Mouse (Mus musculus): ENCODE results near the gene Nabp2. TPM values are rescaled to one million over a fixed set of nuclear protein-coding genes. Genes with fewer than 3 reads are reported as not detected.
A peak's percentile ranks its signal among the peaks of the same experiment; 100 is the strongest.

The Nabp2 gene
- polyA plus RNA-seq, 1 experiment = 82.9 TPM

DNA sequence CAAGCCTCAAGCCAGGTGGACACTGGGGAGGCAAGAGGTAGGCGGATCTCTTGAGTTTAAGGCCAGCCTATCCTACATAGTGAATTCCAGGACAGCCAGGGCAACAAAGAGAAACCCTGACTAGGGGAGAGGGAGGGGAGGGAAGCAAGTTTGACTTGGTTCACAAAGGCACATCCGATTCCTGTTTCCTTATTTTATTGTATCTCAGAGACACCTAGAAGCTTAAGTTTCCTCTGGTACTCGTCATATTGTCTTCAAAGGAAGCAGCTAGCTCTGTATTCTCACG, 789 bp downstream of the Nabp2 start:
- Histone ChIP-seq H3K27ac (ENCODE audit: insufficient read depth, low read length) (peak overlapping the region; percentile 57), H3K36me3 (ENCODE audit: control insufficient read depth, insufficient read depth, low read length, poor library complexity, severe bottlenecking) (peaks cover 7% of the 10 kb centered on the region; the same call in 1 of the 2 replicates), H3K9me3 (replicated peaks; ENCODE audit: control insufficient read depth, insufficient read depth, low read length, poor library complexity, severe bottlenecking) (no peaks in the 10 kb centered on the region), H3K4me3 (ENCODE audit: low read depth, low read length) (peak overlapping the region; percentile 50), H3K27me3 (ENCODE audit: control insufficient read depth, insufficient read depth, low read length, poor library complexity, severe bottlenecking) (no peaks in the 10 kb centered on the region), H3K9ac (ENCODE audit: low read depth, poor library complexity, severe bottlenecking) (peak overlapping the region; percentile 71), H3K4me1 (ENCODE audit: control insufficient read depth, insufficient read depth, low read length) (peaks cover 1% of the 10 kb centered on the region)
- TF ChIP-seq CTCF (IDR thresholded peaks at IDR 0.05; ENCODE audit: low read depth, low read length) = no peak
- no peak for TF ChIP-seq EP300 (IDR thresholded peaks at IDR 0.05; ENCODE audit: insufficient read depth, low read depth, low read length)
- TF ChIP-seq POLR2A (IDR thresholded peaks at IDR 0.05; ENCODE audit: insufficient read depth, low read length) = no peak

DNA sequence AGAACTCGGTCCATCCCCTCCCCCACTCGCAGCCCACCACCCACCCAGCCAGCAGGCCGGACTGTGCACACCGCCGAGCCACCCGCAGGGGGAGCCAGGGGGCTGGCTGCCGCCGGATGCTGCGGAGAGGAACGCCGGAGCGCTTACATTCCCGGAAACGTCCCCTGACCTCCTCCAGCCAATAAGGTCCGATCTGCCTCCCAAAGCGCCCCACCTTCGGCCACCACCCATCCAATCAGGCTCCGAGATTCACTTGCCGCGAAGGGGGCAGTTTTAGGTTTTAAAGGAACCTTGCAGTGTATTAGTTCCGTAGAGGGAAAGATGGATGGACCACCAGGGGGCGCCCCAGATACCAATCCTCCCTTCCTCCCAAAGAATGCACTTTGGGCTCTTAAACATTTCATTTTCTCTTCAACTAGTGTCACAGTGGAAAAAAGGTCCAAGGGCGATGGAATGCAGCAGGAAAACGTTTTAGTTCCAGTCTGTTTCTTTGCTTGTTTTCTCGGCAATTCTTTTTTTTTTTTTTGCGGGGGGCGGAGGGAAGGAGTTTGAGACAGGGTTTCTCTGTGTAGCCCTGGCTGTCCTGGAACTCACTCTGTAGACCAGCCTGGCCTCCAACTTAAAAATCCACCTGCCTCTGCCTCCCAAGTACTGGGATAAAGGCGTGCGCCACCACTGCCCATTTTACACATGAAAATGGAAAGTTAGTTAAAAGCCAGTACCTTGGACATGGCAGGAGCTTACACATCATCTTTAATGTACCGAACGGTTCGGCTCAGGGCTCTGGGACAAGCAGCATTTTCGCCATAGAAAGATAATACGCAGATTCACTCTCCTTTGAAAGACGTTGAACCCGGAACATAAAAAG, 1.4 kb downstream of the Nabp2 start:
- H3K36me3 ChIP-seq (ENCODE audit: control insufficient read depth, insufficient read depth, low read length, poor library complexity, severe bottlenecking) = 0 out of 2 replicates have a peak, but pooled peaks cover 4% of the 10 kb centered on the region
- peaks cover 1% of the 10 kb centered on the region for H3K4me1 ChIP-seq (ENCODE audit: control insufficient read depth, insufficient read depth, low read length)

DNA sequence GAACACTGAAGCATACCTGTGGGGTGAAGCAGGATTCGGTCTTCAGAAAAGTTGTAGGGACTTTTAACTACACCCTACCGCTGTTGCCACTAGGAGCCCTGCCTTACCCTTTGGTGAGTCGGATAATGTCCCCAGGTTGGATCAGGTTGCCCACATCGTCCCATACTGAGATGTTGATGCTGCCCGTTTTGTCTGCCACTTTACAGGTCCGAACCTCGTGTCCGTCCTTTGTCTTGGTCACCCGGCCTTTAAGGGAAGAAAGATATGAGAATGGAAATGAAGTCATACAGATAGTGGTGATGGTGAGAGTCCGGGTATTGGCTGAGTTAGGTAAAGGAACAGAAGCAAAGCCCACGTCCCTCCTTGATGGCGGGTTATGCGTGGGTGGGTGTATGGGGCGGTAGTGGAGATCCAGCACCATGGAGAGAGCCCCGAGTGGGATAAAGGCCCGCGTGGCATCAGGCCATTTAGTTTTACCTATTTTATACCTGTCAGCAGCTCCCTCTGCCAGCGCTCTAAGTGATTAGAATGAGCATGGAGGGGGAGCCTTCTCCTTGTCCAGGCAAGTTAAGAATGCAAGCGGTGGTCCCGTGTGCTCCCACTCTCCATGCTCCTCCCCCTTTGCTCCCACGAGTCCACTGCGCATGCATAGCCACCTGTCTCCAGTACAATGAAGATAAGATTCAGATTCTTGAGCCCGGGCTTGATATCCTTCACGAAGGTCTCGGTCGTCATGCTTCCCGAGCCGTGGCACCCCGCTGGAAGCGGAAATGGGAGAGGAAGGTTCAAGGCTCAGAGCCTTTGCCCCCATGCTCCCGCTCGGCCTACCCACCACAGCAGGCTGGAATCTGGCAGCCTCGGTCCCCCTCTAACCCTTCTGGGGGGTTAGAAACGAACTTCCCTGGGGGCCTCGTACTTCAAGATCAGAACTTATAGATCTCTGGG, 2.4 kb downstream of the Nabp2 start:
- no peaks in the 10 kb centered on the region for H3K27me3 ChIP-seq (ENCODE audit: control insufficient read depth, insufficient read depth, low read length, poor library complexity, severe bottlenecking)
- peak overlapping the region; percentile 89 for H3K4me3 ChIP-seq (ENCODE audit: low read depth, low read length)
- 0 out of 2 replicates have a peak, but pooled peaks cover 2% of the 10 kb centered on the region for H3K36me3 ChIP-seq (ENCODE audit: control insufficient read depth, insufficient read depth, low read length, poor library complexity, severe bottlenecking)
- H3K4me1 ChIP-seq (ENCODE audit: control insufficient read depth, insufficient read depth, low read length) = peaks cover 1% of the 10 kb centered on the region
- H3K27ac ChIP-seq (ENCODE audit: insufficient read depth, low read length) = no peak overlapping the region
- no peaks in the 10 kb centered on the region for H3K9me3 ChIP-seq (replicated peaks; ENCODE audit: control insufficient read depth, insufficient read depth, low read length, poor library complexity, severe bottlenecking)
- peak overlapping the region; percentile 79 for H3K9ac ChIP-seq (ENCODE audit: low read depth, poor library complexity, severe bottlenecking)
- no peak for TF ChIP-seq EP300 (IDR thresholded peaks at IDR 0.05; ENCODE audit: insufficient read depth, low read depth, low read length)
- TF ChIP-seq POLR2A (IDR thresholded peaks at IDR 0.05; ENCODE audit: insufficient read depth, low read length) = no peak
- no peak for TF ChIP-seq CTCF (IDR thresholded peaks at IDR 0.05; ENCODE audit: low read depth, low read length)

More for the DNA sequence above, 1.4 kb downstream of the Nabp2 start:
- peak overlapping the region; percentile 57 for H3K27ac ChIP-seq (ENCODE audit: insufficient read depth, low read length)
- peak; percentile 65 for TF ChIP-seq CTCF (IDR thresholded peaks at IDR 0.05; ENCODE audit: low read depth, low read length)
- TF ChIP-seq POLR2A (IDR thresholded peaks at IDR 0.05; ENCODE audit: insufficient read depth, low read length) = no peak
- TF ChIP-seq EP300 (IDR thresholded peaks at IDR 0.05; ENCODE audit: insufficient read depth, low read depth, low read length) = 0 out of 2 replicates have a peak, but pooled peaks have one; percentile 52
- H3K9me3 ChIP-seq (replicated peaks; ENCODE audit: control insufficient read depth, insufficient read depth, low read length, poor library complexity, severe bottlenecking) = no peaks in the 10 kb centered on the region
- H3K9ac ChIP-seq (ENCODE audit: low read depth, poor library complexity, severe bottlenecking) = peak overlapping the region; percentile 79
- H3K4me3 ChIP-seq (ENCODE audit: low read depth, low read length) = peak overlapping the region; percentile 89
- no peaks in the 10 kb centered on the region for H3K27me3 ChIP-seq (ENCODE audit: control insufficient read depth, insufficient read depth, low read length, poor library complexity, severe bottlenecking)

DNA sequence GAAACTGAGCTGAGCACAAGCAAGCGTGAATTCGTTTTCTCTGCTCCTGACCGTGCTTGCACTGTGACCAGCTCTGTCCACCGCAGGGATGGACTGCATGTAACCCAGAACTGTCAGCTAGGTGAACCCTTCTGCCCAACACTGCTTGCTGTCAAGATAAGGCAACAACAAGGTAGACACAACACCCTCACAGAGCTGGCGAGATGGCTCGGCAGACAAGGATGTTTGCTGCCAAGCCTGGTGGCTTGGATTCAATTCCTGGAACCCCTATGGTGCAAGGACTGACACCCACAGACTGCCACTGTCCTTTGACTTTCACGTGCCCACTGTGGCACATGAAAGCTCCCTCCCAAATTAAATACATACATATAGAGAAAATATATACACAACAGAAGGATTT, 7.4 kb downstream of the Nabp2 start:
- TF ChIP-seq CTCF (IDR thresholded peaks at IDR 0.05; ENCODE audit: low read depth, low read length) = no peak
- TF ChIP-seq POLR2A (IDR thresholded peaks at IDR 0.05; ENCODE audit: insufficient read depth, low read length) = no peak
- TF ChIP-seq EP300 (IDR thresholded peaks at IDR 0.05; ENCODE audit: insufficient read depth, low read depth, low read length) = no peak
- H3K9me3 ChIP-seq (replicated peaks; ENCODE audit: control insufficient read depth, insufficient read depth, low read length, poor library complexity, severe bottlenecking) = no peaks in the 10 kb centered on the region

DNA sequence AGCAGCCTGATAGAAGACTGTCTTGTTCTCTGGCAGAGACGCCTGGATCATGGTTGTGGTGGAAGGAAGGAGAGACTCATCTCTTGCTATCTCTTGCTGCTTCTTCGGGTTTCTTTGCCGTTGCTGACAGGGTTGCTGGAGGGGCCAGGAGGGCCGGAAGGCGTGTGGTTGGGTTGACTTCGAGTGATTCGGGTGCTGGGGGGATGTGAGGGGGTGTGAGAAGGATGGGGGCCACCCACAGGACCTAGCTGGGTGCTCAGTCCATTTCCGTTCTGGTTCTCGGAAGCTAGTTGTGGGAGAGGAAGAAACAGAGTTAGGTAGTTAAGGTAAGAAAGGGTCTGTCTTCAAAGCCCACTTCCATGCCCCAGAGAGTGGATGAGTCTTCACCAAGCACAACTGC, 9.7 kb downstream of the Nabp2 start:
- TF ChIP-seq CTCF (IDR thresholded peaks at IDR 0.05; ENCODE audit: low read depth, low read length) = no peak
- no peak for TF ChIP-seq POLR2A (IDR thresholded peaks at IDR 0.05; ENCODE audit: insufficient read depth, low read length)
- TF ChIP-seq EP300 (IDR thresholded peaks at IDR 0.05; ENCODE audit: insufficient read depth, low read depth, low read length) = no peak
- no peaks in the 10 kb centered on the region for H3K4me1 ChIP-seq (ENCODE audit: control insufficient read depth, insufficient read depth, low read length)
- no peaks in the 10 kb centered on the region for H3K27me3 ChIP-seq (ENCODE audit: control insufficient read depth, insufficient read depth, low read length, poor library complexity, severe bottlenecking)
- H3K9me3 ChIP-seq (replicated peaks; ENCODE audit: control insufficient read depth, insufficient read depth, low read length, poor library complexity, severe bottlenecking) = no peaks in the 10 kb centered on the region
- no peak overlapping the region for H3K27ac ChIP-seq (ENCODE audit: insufficient read depth, low read length)
- H3K9ac ChIP-seq (ENCODE audit: low read depth, poor library complexity, severe bottlenecking) = no peak overlapping the region
- H3K36me3 ChIP-seq (ENCODE audit: control insufficient read depth, insufficient read depth, low read length, poor library complexity, severe bottlenecking) = 0 out of 2 replicates have a peak, but pooled peaks cover 2% of the 10 kb centered on the region
- H3K4me3 ChIP-seq (ENCODE audit: low read depth, low read length) = no peak overlapping the region

More for the DNA sequence above, 7.4 kb downstream of the Nabp2 start:
- Histone ChIP-seq H3K27me3 (ENCODE audit: control insufficient read depth, insufficient read depth, low read length, poor library complexity, severe bottlenecking) (no peaks in the 10 kb centered on the region), H3K36me3 (ENCODE audit: control insufficient read depth, insufficient read depth, low read length, poor library complexity, severe bottlenecking) (0 out of 2 replicates have a peak, but pooled peaks cover 2% of the 10 kb centered on the region), H3K9ac (ENCODE audit: low read depth, poor library complexity, severe bottlenecking) (no peak overlapping the region), H3K27ac (ENCODE audit: insufficient read depth, low read length) (no peak overlapping the region), H3K4me3 (ENCODE audit: low read depth, low read length) (no peak overlapping the region), H3K4me1 (ENCODE audit: control insufficient read depth, insufficient read depth, low read length) (peaks cover 1% of the 10 kb centered on the region)
